Mouse (Mus musculus) lung, embryonic 14.5 days (tissue): ENCODE data around the gene Casp8ap2. TPM values are rescaled to one million over a fixed set of nuclear protein-coding genes. Genes with fewer than 3 reads are reported as not detected.

Experiments
- ATAC-seq: fragments of 200-750 bp; cut with Nextera tagmentation; 2 replicates; pipeline ENCODE4 v1.8.0; 2017; ENCODE audit warnings: mild to moderate bottlenecking, moderate TSS enrichment, moderate library complexity; ENCODE audit not compliant: insufficient read depth
- DNase-seq: peaks from one replicate; pipeline ENCODE4 v3.0.0-alpha.2; 2015
- H3K27ac ChIP-seq: fragments of 300-500 bp; sonication (generic); 2 replicates; pipeline ENCODE4 v1.5.1; 2014; ENCODE audit warnings: low read depth, mild to moderate bottlenecking, moderate library complexity
- H3K27me3 ChIP-seq: fragments of 300-500 bp; sonication (generic); 2 replicates; pipeline ENCODE4 v1.6.1; 2014; ENCODE audit warnings: low read length, control low read depth; ENCODE audit not compliant: insufficient read depth
- H3K36me3 ChIP-seq: fragments of 300-500 bp; sonication (generic); 2 replicates; pipeline ENCODE4 v1.6.1; 2014; ENCODE audit warnings: control low read depth; ENCODE audit not compliant: insufficient read depth
- H3K4me1 ChIP-seq: fragments of 300-500 bp; sonication (generic); 2 replicates; pipeline ENCODE4 v1.6.1; 2014; ENCODE audit warnings: antibody characterized with exemption, control low read depth; ENCODE audit not compliant: insufficient read depth
- H3K4me2 ChIP-seq: fragments of 300-500 bp; sonication (generic); 2 replicates; pipeline ENCODE4 v1.6.1; 2014; ENCODE audit warnings: mild to moderate bottlenecking
- H3K4me3 ChIP-seq: fragments of 300-500 bp; sonication (generic); 2 replicates; pipeline ENCODE4 v1.5.1; 2014; ENCODE audit warnings: low read depth, low read length
- H3K9ac ChIP-seq: fragments of 300-500 bp; sonication (generic); 2 replicates; pipeline ENCODE4 v1.6.1; 2014
- H3K9me3 ChIP-seq: fragments of 300-500 bp; sonication (generic); 2 replicates; pipeline ENCODE4 v1.6.1; 2016; ENCODE audit warnings: low read depth, low read length, control low read depth
- CTCF ChIP-seq: IDR thresholded peaks from 2 replicates; pipeline ENCODE4 v1.5.1; 2016; ENCODE audit warnings: antibody characterized with exemption, low read depth
- WGBS: fragments of 180-500 bp; shearing (Covaris S2); extraction: QIAGEN DNeasy Blood & Tissue Kit; methylation state at CpG from one replicate; pipeline ENCODE4 v1.1.7; 2014; 5-methylcytosine and 5-hydroxymethylcytosine counted together
- polyA plus RNA-seq: library from polyadenylated mRNA; unstranded; fragments of >200 nt; fragmentation: Nextera tagmentation; extraction: Ambion mirVana; gene quantifications from 2 replicates; pipeline ENCODE4 v1.2.1, GENCODE M21; 2014

Casp8ap2 gene
- polyA plus RNA-seq, 1 experiment from 2014 or later = 54.3 TPM

- Histone ChIP-seq H3K27ac (no peak overlapping the region), H3K4me1 (no peaks in the 10 kb centered on the region), H3K36me3 (no peaks in the 10 kb centered on the region), H3K4me2 (no peak overlapping the region), H3K27me3 (no peaks in the 10 kb centered on the region), H3K4me3 (no peak overlapping the region), H3K9ac (no peak overlapping the region), H3K9me3 (no peaks in the 10 kb centered on the region)
- DNase-seq (peak; percentile 88), ATAC-seq (peak; percentile 52; the same call in 1 of the 2 replicates)
- WGBS = 20% methylated on average over 12 of the region's 12 CpGs
- no peak for TF ChIP-seq CTCF
Measured at GRCm38 (mm10) chr4:32601135-32601534, 14.1 kb upstream of the Casp8ap2 start.

GRCm38 (mm10) chr4:32602660-32603059 is 12.6 kb upstream of the Casp8ap2 start, which contains the start of gene Gja10:
Gene Gja10 (minus strand): TSS chr4:32602760.
- Histone ChIP-seq H3K9me3 (no peaks in the 10 kb centered on the region), H3K4me2 (no peak within 1 kb of the TSS), H3K27me3 (no peaks in the 10 kb centered on the region), H3K27ac (no peak within 1 kb of the TSS), H3K36me3 (no peaks in the 10 kb centered on the region), H3K9ac (no peak within 1 kb of the TSS), H3K4me3 (no peak within 1 kb of the TSS), H3K4me1 (no peaks in the 10 kb centered on the region)
- no peak for ATAC-seq
- no peak for DNase-seq
- 57% methylated on average over 3 of the region's 3 CpGs for WGBS
- no peak for TF ChIP-seq CTCF

DNA sequence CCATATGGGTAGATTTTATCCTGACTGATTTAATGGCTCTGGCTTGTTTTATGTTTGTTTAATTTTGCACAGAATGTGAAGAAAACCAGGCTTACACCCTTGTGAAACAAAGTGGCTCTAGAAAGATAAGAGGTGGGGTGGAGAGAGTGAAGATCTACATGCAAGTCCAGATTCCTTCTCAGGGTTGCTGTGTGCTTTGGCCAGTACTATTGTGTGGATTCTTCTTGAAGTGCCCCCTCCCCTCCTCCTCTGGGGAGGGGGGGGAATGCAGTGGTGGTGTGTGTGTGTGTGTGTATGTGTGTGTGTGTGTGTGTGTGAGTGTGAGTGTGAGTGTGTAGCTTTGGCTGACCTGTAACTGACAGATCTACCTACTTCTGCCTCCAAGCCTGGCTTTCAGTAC is 6.4 kb downstream of the Casp8ap2 start:
- ATAC-seq (no peak), DNase-seq (no peak)
- Histone ChIP-seq H3K4me3 (no peak overlapping the region), H3K36me3 (peaks cover 28% of the 10 kb centered on the region), H3K4me2 (no peak overlapping the region), H3K9me3 (no peaks in the 10 kb centered on the region), H3K27me3 (no peaks in the 10 kb centered on the region), H3K27ac (no peak overlapping the region), H3K4me1 (no peaks in the 10 kb centered on the region), H3K9ac (no peak overlapping the region)
- no peak for TF ChIP-seq CTCF

DNA sequence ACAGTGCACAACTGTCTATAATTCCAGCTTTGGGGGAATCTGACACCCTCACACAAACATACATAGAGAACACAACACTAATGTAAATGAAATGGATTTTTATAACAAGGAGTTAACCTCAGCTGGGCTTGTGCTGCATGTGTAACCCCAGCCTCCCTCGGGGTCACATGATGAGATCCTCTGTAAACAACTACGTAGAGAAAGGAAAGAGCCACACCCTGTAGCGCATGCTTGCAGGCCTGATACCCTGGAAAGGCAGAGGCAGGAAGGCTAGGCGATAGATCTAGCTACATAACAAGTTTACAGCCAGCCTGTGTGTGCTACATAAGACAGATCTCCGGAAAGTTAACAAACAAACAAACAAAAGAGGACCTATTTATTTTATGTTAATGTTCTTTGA is 36.4 kb downstream of the Casp8ap2 start:
- no peak overlapping the region for H3K9ac ChIP-seq
- no peak for ATAC-seq
- H3K9me3 ChIP-seq = no peaks in the 10 kb centered on the region
- H3K27ac ChIP-seq = no peak overlapping the region
- no peak for DNase-seq
- no peaks in the 10 kb centered on the region for H3K4me1 ChIP-seq
- H3K27me3 ChIP-seq = no peaks in the 10 kb centered on the region
- no peak for TF ChIP-seq CTCF
- WGBS = 66% methylated on average over 5 of the region's 5 CpGs
- no peak overlapping the region for H3K4me3 ChIP-seq
- H3K36me3 ChIP-seq = peaks cover 35% of the 10 kb centered on the region
- no peak overlapping the region for H3K4me2 ChIP-seq

- peak; percentile 26; the same call in 1 of the 2 replicates for ATAC-seq
- peak overlapping the region; percentile 60 for H3K4me2 ChIP-seq
- peak overlapping the region; percentile 79 for H3K4me3 ChIP-seq
- H3K27me3 ChIP-seq = no peaks in the 10 kb centered on the region
- peaks cover 13% of the 10 kb centered on the region for H3K36me3 ChIP-seq
- TF ChIP-seq CTCF = peak; percentile 16; the same call in 1 of the 2 replicates
- H3K27ac ChIP-seq = peak overlapping the region; percentile 63
- WGBS = 56% methylated on average over 11 of the region's 11 CpGs
- H3K4me1 ChIP-seq = no peaks in the 10 kb centered on the region
- H3K9me3 ChIP-seq = no peaks in the 10 kb centered on the region
- peak overlapping the region; percentile 58 for H3K9ac ChIP-seq
- peak; percentile 17 for DNase-seq
Measured at GRCm38 (mm10) chr4:32656146-32656904, 41.1 kb downstream of the Casp8ap2 start.

GRCm38 (mm10) chr4:32656918-32657662 is 41.8 kb downstream of the Casp8ap2 start, which contains the start of gene Mdn1:
Gene Mdn1 (plus strand): TSS chr4:32657119.
- under 1% methylated on average over 68 of the region's 68 CpGs for WGBS
- peak within 1 kb of the TSS; percentile 63 for H3K27ac ChIP-seq
- DNase-seq (peak; percentile 98), ATAC-seq (peak; percentile 92)
- H3K27me3 ChIP-seq = no peaks in the 10 kb centered on the region
- peaks cover 12% of the 10 kb centered on the region for H3K36me3 ChIP-seq
- peak within 1 kb of the TSS; percentile 60 for H3K4me2 ChIP-seq
- H3K9ac ChIP-seq = peak within 1 kb of the TSS; percentile 58
- H3K4me3 ChIP-seq = peak within 1 kb of the TSS; percentile 79
- H3K4me1 ChIP-seq = no peaks in the 10 kb centered on the region
- no peak for TF ChIP-seq CTCF
- no peaks in the 10 kb centered on the region for H3K9me3 ChIP-seq

- H3K9me3 ChIP-seq = no peaks in the 10 kb centered on the region
- H3K27me3 ChIP-seq = no peaks in the 10 kb centered on the region
- H3K4me2 ChIP-seq = no peak overlapping the region
- H3K36me3 ChIP-seq = peaks cover 56% of the 10 kb centered on the region
- TF ChIP-seq CTCF = no peak
- no peak overlapping the region for H3K4me3 ChIP-seq
- no peak overlapping the region for H3K27ac ChIP-seq
- DNase-seq = no peak
- ATAC-seq = no peak
- no peak overlapping the region for H3K9ac ChIP-seq
- WGBS = 84% methylated on average over 4 of the region's 4 CpGs
- no peaks in the 10 kb centered on the region for H3K4me1 ChIP-seq
Measured at GRCm38 (mm10) chr4:32665843-32666242, 50.6 kb downstream of the Casp8ap2 start.
